Mouse (Mus musculus) cerebellum, adult (tissue): ENCODE measurements around the gene Iqcn.

Source experiments
- ATAC-seq: cut with Nextera tagmentation; 2 replicates; pipeline ENCODE4 v1.9.2; 2017; ENCODE audit warnings: mild to moderate bottlenecking, moderate library complexity, mixed read lengths; ENCODE audit not compliant: insufficient number of reproducible peaks, low FRiP score, low TSS enrichment

Gene Iqcn

GRCm38 (mm10) chr8:70699116-70699833 is 4.0 kb upstream of the Iqcn start:
- ATAC-seq: no peak

GRCm38 (mm10) chr8:70699834-70700554 is 3.3 kb upstream of the Iqcn start:
- ATAC-seq: no peak

- no peak for ATAC-seq
Measured at GRCm38 (mm10) chr8:70700555-70700922, 2.7 kb upstream of the Iqcn start.

- no peak for ATAC-seq
Measured at GRCm38 (mm10) chr8:70701048-70701981, 1.9 kb upstream of the Iqcn start.

- ATAC-seq: no peak
Measured at GRCm38 (mm10) chr8:70701982-70702841, 1.0 kb upstream of the Iqcn start.

GRCm38 (mm10) chr8:70702842-70703182 is 445 bp upstream of the Iqcn start:
- ATAC-seq: peak; percentile 33; the same call in 1 of the 2 replicates

- ATAC-seq: no peak
Measured at GRCm38 (mm10) chr8:70708281-70708680, 5.0 kb downstream of the Iqcn start.

GRCm38 (mm10) chr8:70709794-70710193 is 6.5 kb downstream of the Iqcn start:
- no peak for ATAC-seq

GRCm38 (mm10) chr8:70710296-70710695 is 7.0 kb downstream of the Iqcn start:
- no peak for ATAC-seq

GRCm38 (mm10) chr8:70711041-70711440 is 7.8 kb downstream of the Iqcn start:
- ATAC-seq: no peak

GRCm38 (mm10) chr8:70713991-70714390 is 10.7 kb downstream of the Iqcn start:
- ATAC-seq: no peak

GRCm38 (mm10) chr8:70715086-70715485 is 11.8 kb downstream of the Iqcn start:
- ATAC-seq: no peak

GRCm38 (mm10) chr8:70716521-70717400 is 13.5 kb downstream of the Iqcn start:
- no peak for ATAC-seq

GRCm38 (mm10) chr8:70718297-70718696 is 15.0 kb downstream of the Iqcn start, which contains the start of gene Gm3336:
Gm3336 (plus strand) TSS chr8:70718543.
- ATAC-seq: peak; percentile 65

GRCm38 (mm10) chr8:70719796-70720270 is 16.6 kb downstream of the Iqcn start:
- ATAC-seq: no peak

- no peak for ATAC-seq
Measured at GRCm38 (mm10) chr8:70720739-70721138, 17.5 kb downstream of the Iqcn start.

GRCm38 (mm10) chr8:70721601-70722000 is 18.3 kb downstream of the Iqcn start:
- no peak for ATAC-seq

- no peak for ATAC-seq
Measured at GRCm38 (mm10) chr8:70723486-70724210, 20.4 kb downstream of the Iqcn start, which contains the start of gene Pde4c. Pde4c (plus strand) TSS chr8:70723720.
